ENCODE assay signal across 21 mouse cellular contexts in genomic region chr3:104658706-104659105, GRCm38 (mm10). TPM values are rescaled to one million over a fixed set of nuclear protein-coding genes. Genes with fewer than 3 reads are reported as not detected.
DNase-seq lines count a peak whose midpoint lies in the region; ATAC-seq and TF ChIP-seq lines count a peak whose summit lies in the region.
"Had no signal": no experiment of that assay in that cellular context is flagged by ENCODE, and none has a peak within 500 bp of the region (broad histone marks: within the 10 kb centered on the region; RNA-seq: fewer than 3 reads in every experiment).

No protein-coding gene starts in this region.

- TF ChIP-seq EP300 in heart, adult 2 months (IDR thresholded peaks at IDR 0.05; ENCODE audit: insufficient read depth, low read depth, low read length): no peak
- TF ChIP-seq EP300 in liver, postnatal 0 days (IDR thresholded peaks at IDR 0.05; ENCODE audit: low read depth): no peak

- H3K36me3 ChIP-seq in heart, adult 2 months (ENCODE audit: control insufficient read depth, insufficient read depth, low read length): peaks cover 31% of the 10 kb centered on the region
- peaks cover 24% of the 10 kb centered on the region for H3K36me3 ChIP-seq in kidney, embryonic 14.5 days (ENCODE audit: control insufficient read depth, insufficient read depth, low read length)
- peaks cover 59% of the 10 kb centered on the region for H3K36me3 ChIP-seq in liver, embryonic 13.5 days
- H3K36me3 ChIP-seq in liver, postnatal 0 days (replicated peaks; ENCODE audit: insufficient read depth, low read length): peaks cover 46% of the 10 kb centered on the region
- peaks cover 42% of the 10 kb centered on the region for H3K36me3 ChIP-seq in liver, embryonic 16.5 days (ENCODE audit: control insufficient read depth, insufficient read depth)

- H3K9ac ChIP-seq in heart, adult 2 months (ENCODE audit: low read depth, low read length): no peak overlapping the region
- H3K9ac ChIP-seq in kidney, embryonic 14.5 days (ENCODE audit: low read depth, low read length): no peak overlapping the region
- H3K9ac ChIP-seq in liver, embryonic 13.5 days: no peak overlapping the region
- H3K9ac ChIP-seq in liver, postnatal 0 days (replicated peaks): no peak overlapping the region
- H3K9ac ChIP-seq in liver, embryonic 16.5 days (ENCODE audit: low read depth, low read length): no peak overlapping the region; the same call in 1 of the 2 replicates
- H3K9ac ChIP-seq: embryonic facial prominence, embryonic 13.5 days; forebrain, embryonic 12.5 days; heart, embryonic 12.5 days had no signal

- H3K4me3 ChIP-seq in heart, adult 2 months: no peak overlapping the region
- no peak overlapping the region for H3K4me3 ChIP-seq in kidney, embryonic 14.5 days (ENCODE audit: low read length)
- H3K4me3 ChIP-seq in liver, embryonic 13.5 days (replicated peaks): no peak overlapping the region
- H3K4me3 ChIP-seq in liver, postnatal 0 days (ENCODE audit: low read depth, low read length): no peak overlapping the region
- no peak overlapping the region for H3K4me3 ChIP-seq in liver, embryonic 16.5 days (ENCODE audit: low read depth, low read length)
- H3K4me3 ChIP-seq: embryonic facial prominence, embryonic 13.5 days; forebrain, embryonic 12.5 days; heart, embryonic 12.5 days; hindbrain, embryonic 10.5 days had no signal

- H3K4me2 ChIP-seq in kidney, embryonic 14.5 days (replicated peaks; ENCODE audit: low read depth, low read length): no peak overlapping the region
- H3K4me2 ChIP-seq in liver, embryonic 13.5 days: no peak overlapping the region
- no peak overlapping the region for H3K4me2 ChIP-seq in liver, postnatal 0 days (ENCODE audit: low read depth, low read length)
- no peak overlapping the region for H3K4me2 ChIP-seq in liver, embryonic 16.5 days (ENCODE audit: low read depth, low read length)
- H3K4me2 ChIP-seq: embryonic facial prominence, embryonic 13.5 days; forebrain, embryonic 12.5 days; heart, embryonic 12.5 days had no signal

- DNase-seq in heart, adult 11 months: peak; percentile 84
- no peak for DNase-seq in heart, adult 2 months
- DNase-seq in kidney, postnatal 14 days: peak; percentile 35
- no peak for DNase-seq in liver, embryonic 13.5 days
- DNase-seq in liver, postnatal 0 days: no peak
- DNase-seq: adrenal gland, postnatal 14 days; B cell, adult 2 months; cerebellum, adult 18-20 months; cerebellum, adult 9-11 months; cerebellum, postnatal 36 days; gastrocnemius, postnatal 10 days had no signal

- no peak overlapping the region for H3K27ac ChIP-seq in heart, adult 2 months
- no peak overlapping the region for H3K27ac ChIP-seq in kidney, embryonic 14.5 days (ENCODE audit: low read depth, low read length)
- peak overlapping the region; percentile 65 for H3K27ac ChIP-seq in liver, embryonic 13.5 days
- no peak overlapping the region for H3K27ac ChIP-seq in liver, postnatal 0 days (ENCODE audit: low read depth)
- H3K27ac ChIP-seq in liver, embryonic 16.5 days (ENCODE audit: low read length): peak overlapping the region; percentile 31; the same call in 1 of the 2 replicates
- H3K27ac ChIP-seq: embryonic facial prominence, embryonic 13.5 days; forebrain, embryonic 12.5 days; hindbrain, embryonic 10.5 days had no signal

- ATAC-seq in kidney, embryonic 14.5 days (ENCODE audit: low FRiP score, low TSS enrichment): no peak
- ATAC-seq in liver, embryonic 13.5 days (ENCODE audit: low read depth): no peak
- ATAC-seq in liver, postnatal 0 days: no peak
- no peak for ATAC-seq in liver, embryonic 16.5 days (ENCODE audit: low read depth)
- ATAC-seq in activated CD4-positive, CD25-positive, alpha-beta regulatory T cell, adult 4 months: no peak
- ATAC-seq: CD4-positive, CD25-positive, alpha-beta regulatory T cell, adult 4 months; forebrain, embryonic 16.5 days had no signal

- H3K4me1 ChIP-seq in heart, adult 2 months (ENCODE audit: control insufficient read depth, insufficient read depth, low read length): peaks cover 24% of the 10 kb centered on the region
- H3K4me1 ChIP-seq in kidney, embryonic 14.5 days (ENCODE audit: control insufficient read depth, insufficient read depth, low read length): no peaks in the 10 kb centered on the region
- peaks cover 67% of the 10 kb centered on the region for H3K4me1 ChIP-seq in liver, embryonic 13.5 days (replicated peaks)
- H3K4me1 ChIP-seq in liver, postnatal 0 days (ENCODE audit: insufficient read depth): peaks cover 17% of the 10 kb centered on the region
- H3K4me1 ChIP-seq in liver, embryonic 16.5 days (ENCODE audit: control insufficient read depth, low read depth, low read length): peaks cover 41% of the 10 kb centered on the region
- H3K4me1 ChIP-seq: hindbrain, embryonic 10.5 days had no signal

- H3K79me2 ChIP-seq in heart, adult 2 months (replicated peaks; ENCODE audit: control insufficient read depth, insufficient read depth, low read length): no peaks in the 10 kb centered on the region

- intact Hi-C loops in heart, adult 2 months (cut with DNase I): no loop called here

- 69% methylated on average over 2 of the region's 2 CpGs for WGBS in heart, adult 2 months
- 76% methylated on average over 2 of the region's 2 CpGs for WGBS in kidney, embryonic 14.5 days
- WGBS in liver, embryonic 13.5 days (ENCODE audit: insufficient replicate concordance): 91% methylated on average over 2 of the region's 2 CpGs
- WGBS in liver, postnatal 0 days (ENCODE audit: insufficient replicate concordance): 85% methylated on average over 2 of the region's 2 CpGs
- WGBS in liver, embryonic 16.5 days (ENCODE audit: insufficient replicate concordance): 83% methylated on average over 2 of the region's 2 CpGs

- H3K9me3 ChIP-seq in kidney, embryonic 14.5 days (ENCODE audit: control insufficient read depth, low read length): no peaks in the 10 kb centered on the region
- H3K9me3 ChIP-seq in liver, embryonic 13.5 days (replicated peaks): no peaks in the 10 kb centered on the region
- H3K9me3 ChIP-seq in liver, postnatal 0 days (ENCODE audit: low read length): no peaks in the 10 kb centered on the region
- H3K9me3 ChIP-seq in liver, embryonic 16.5 days (replicated peaks; ENCODE audit: control insufficient read depth, low read length): no peaks in the 10 kb centered on the region
- H3K9me3 ChIP-seq: embryonic facial prominence, embryonic 13.5 days; forebrain, embryonic 12.5 days; G1E; heart, embryonic 12.5 days; hindbrain, embryonic 10.5 days had no signal

- H3K27me3 ChIP-seq in heart, adult 2 months (ENCODE audit: control insufficient read depth, insufficient read depth, low read length): no peaks in the 10 kb centered on the region
- no peaks in the 10 kb centered on the region for H3K27me3 ChIP-seq in kidney, embryonic 14.5 days (ENCODE audit: control insufficient read depth, insufficient read depth, low read length)
- H3K27me3 ChIP-seq in liver, embryonic 13.5 days: no peaks in the 10 kb centered on the region
- no peaks in the 10 kb centered on the region for H3K27me3 ChIP-seq in liver, postnatal 0 days (ENCODE audit: insufficient read depth, low read length)
- H3K27me3 ChIP-seq in liver, embryonic 16.5 days (ENCODE audit: control insufficient read depth, insufficient read depth, low read depth, low read length): no peaks in the 10 kb centered on the region
- H3K27me3 ChIP-seq: embryonic facial prominence, embryonic 13.5 days; forebrain, embryonic 12.5 days; heart, embryonic 12.5 days had no signal

- no peak for TF ChIP-seq CTCF in heart, adult 2 months (IDR thresholded peaks at IDR 0.05)
- no peak for TF ChIP-seq CTCF in liver, postnatal 0 days (IDR thresholded peaks at IDR 0.05; ENCODE audit: low read depth)

- TF ChIP-seq POLR2A in heart, adult 2 months (IDR thresholded peaks at IDR 0.05; ENCODE audit: insufficient read depth, low read depth, low read length): no peak

RNA-seq across cellular contexts. Expression of gene Slc16a1, which starts 20.2 kb away (rescaled TPM):
- total RNA-seq in heart, adult 2 months (2021): 100 to 1,000 TPM; 157 to 177 TPM
- polyA plus RNA-seq in heart, adult 2 months (2012; rRNA removed): 91.9 and 179 TPM in 2 replicates
- 34.1 and 55.2 TPM in 2 replicates for polyA plus RNA-seq in kidney, embryonic 14.5 days (2014; fragmentation: Nextera tagmentation; extraction: Ambion mirVana)
- polyA plus RNA-seq in liver, embryonic 13.5 days (2015; fragmentation: Nextera tagmentation; extraction: Ambion mirVana): 81.9 and 106 TPM in 2 replicates
- polyA plus RNA-seq in liver, postnatal 0 days (2015; fragmentation: Nextera tagmentation; extraction: Ambion mirVana): 62.7 and 69.6 TPM in 2 replicates
- 87.4 and 87.5 TPM in 2 replicates for polyA plus RNA-seq in liver, embryonic 16.5 days (2015; fragmentation: Nextera tagmentation; extraction: Ambion mirVana)
- 10 to 100 TPM in 1 of 2 experiments, 1 to 10 TPM in 1; 6.7 to 11.2 TPM for polyA plus RNA-seq in activated CD4-positive, CD25-positive, alpha-beta regulatory T cell, adult 4 months (2017; shearing (Covaris generic))

Comparison
In these comparisons a context has a peak if more than half of its experiments do, and no peak if none do; other contexts are left out.
1. DNase-seq: peak in heart, adult 11 months (single experiment) and kidney, postnatal 14 days (single experiment); none in heart, adult 2 months (0 of 2), liver, embryonic 13.5 days (single experiment) and liver, postnatal 0 days (single experiment).
2. H3K27ac ChIP-seq: peak in liver, embryonic 13.5 days (single experiment) and liver, embryonic 16.5 days (single experiment); none in heart, adult 2 months (single experiment), kidney, embryonic 14.5 days (single experiment) and liver, postnatal 0 days (single experiment).